In the genomic region with DNA sequence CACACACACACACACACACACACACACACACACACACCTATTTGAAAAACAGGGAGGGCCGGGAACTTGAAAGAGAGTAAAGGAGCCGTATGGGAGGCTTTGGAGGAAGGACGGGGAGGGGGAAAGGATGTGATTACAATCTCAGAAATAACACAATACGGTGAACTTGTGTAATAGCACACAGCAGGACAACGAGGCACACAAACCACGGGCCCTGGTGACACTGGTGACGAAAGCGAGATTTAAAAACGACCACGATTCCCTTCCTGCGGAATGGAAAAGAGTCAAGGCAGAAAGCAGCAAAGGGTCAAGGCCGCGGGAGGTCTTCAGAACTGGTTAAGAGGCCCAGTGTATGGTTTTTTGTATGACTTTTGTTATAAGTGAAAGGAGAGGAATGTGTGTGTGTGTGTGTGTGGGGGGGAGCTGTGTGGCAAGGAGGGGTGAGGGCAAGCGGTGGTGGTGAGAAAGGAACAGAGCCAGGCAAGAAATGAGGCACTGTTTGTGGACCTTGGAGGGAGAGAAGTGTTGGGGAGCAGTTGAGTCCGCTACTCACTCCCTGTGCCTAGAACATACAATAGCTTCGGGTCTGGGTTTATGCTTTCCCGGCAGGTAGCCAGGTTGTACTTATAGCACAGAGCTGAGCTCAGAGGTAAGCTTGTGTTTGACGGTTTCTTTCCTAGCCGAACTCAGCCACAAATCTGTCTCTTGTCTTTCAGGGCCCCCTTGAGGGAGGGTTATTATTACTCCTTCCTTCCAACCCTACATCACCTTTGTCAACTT, we compare ENCODE assay signal across 39 mouse cellular contexts. TPM values are rescaled to one million over a fixed set of nuclear protein-coding genes. Genes with fewer than 3 reads are reported as not detected.
DNase-seq lines count a peak whose midpoint lies in the region; ATAC-seq lines count a peak whose summit lies in the region.
"Had no signal": no experiment of that assay in that cellular context is flagged by ENCODE, and none has a peak within 500 bp of the region (broad histone marks: within the 10 kb centered on the region; RNA-seq: fewer than 3 reads in every experiment).

No protein-coding gene starts in this region.

- H3K4me1 ChIP-seq in forebrain, embryonic 10.5 days, result peaks cover 16% of the 10 kb centered on the region
- no peaks in the 10 kb centered on the region for H3K4me1 ChIP-seq in forebrain, embryonic 15.5 days
- H3K4me1 ChIP-seq: embryonic facial prominence, embryonic 13.5 days; hindbrain, embryonic 15.5 days had no signal

- no peak overlapping the region for H3K4me3 ChIP-seq in forebrain, embryonic 10.5 days
- H3K4me3 ChIP-seq in forebrain, embryonic 15.5 days, result no peak overlapping the region
- H3K4me3 ChIP-seq: embryonic facial prominence, embryonic 10.5 days; embryonic facial prominence, embryonic 13.5 days; erythroblast, embryonic 14.5 days; forebrain, embryonic 13.5 days; hindbrain, embryonic 15.5 days had no signal

- no peak overlapping the region for H3K9ac ChIP-seq in forebrain, embryonic 15.5 days (replicated peaks)
- H3K9ac ChIP-seq: embryonic facial prominence, embryonic 13.5 days; forebrain, embryonic 13.5 days; forebrain, postnatal 0 days; hindbrain, embryonic 15.5 days had no signal

- no peak overlapping the region for H3K4me2 ChIP-seq in forebrain, embryonic 15.5 days (replicated peaks)
- H3K4me2 ChIP-seq: embryonic facial prominence, embryonic 13.5 days; forebrain, embryonic 13.5 days; heart, embryonic 11.5 days; hindbrain, embryonic 15.5 days had no signal

- no peaks in the 10 kb centered on the region for H3K9me3 ChIP-seq in forebrain, embryonic 10.5 days
- H3K9me3 ChIP-seq in forebrain, embryonic 15.5 days, result no peaks in the 10 kb centered on the region
- H3K9me3 ChIP-seq: embryonic facial prominence, embryonic 10.5 days; embryonic facial prominence, embryonic 13.5 days; forebrain, embryonic 13.5 days; G1E; hindbrain, embryonic 15.5 days had no signal

- H3K27me3 ChIP-seq in forebrain, embryonic 10.5 days (ENCODE audit: poor library complexity, severe bottlenecking), result peaks cover 12% of the 10 kb centered on the region
- H3K27me3 ChIP-seq in forebrain, embryonic 15.5 days, result no peaks in the 10 kb centered on the region
- H3K27me3 ChIP-seq: hindbrain, embryonic 15.5 days; Patski had no signal

- peak overlapping the region; percentile 37; the same call in 1 of the 2 replicates for H3K27ac ChIP-seq in forebrain, embryonic 10.5 days
- H3K27ac ChIP-seq in forebrain, embryonic 15.5 days (replicated peaks), result no peak overlapping the region
- H3K27ac ChIP-seq: embryonic facial prominence, embryonic 10.5 days; embryonic facial prominence, embryonic 13.5 days; forebrain, embryonic 13.5 days; hindbrain, embryonic 15.5 days had no signal

- no peak for ATAC-seq in forebrain, embryonic 15.5 days (replicated peaks)
- peak; percentile 86 for ATAC-seq in granulocyte monocyte progenitor cell, adult 5-6 weeks (replicated peaks; ENCODE audit: poor library complexity, severe bottlenecking)
- ATAC-seq: forebrain, embryonic 13.5 days; forebrain, postnatal 0 days had no signal

- no peaks in the 10 kb centered on the region for H3K36me3 ChIP-seq in forebrain, embryonic 10.5 days (replicated peaks)
- no peaks in the 10 kb centered on the region for H3K36me3 ChIP-seq in forebrain, embryonic 15.5 days
- H3K36me3 ChIP-seq: embryonic facial prominence, embryonic 10.5 days; embryonic facial prominence, embryonic 13.5 days; G1E; hindbrain, embryonic 15.5 days had no signal

- no peak for DNase-seq in forebrain, embryonic 10.5 days (ENCODE audit: extremely low spot score, low spot score)
- peak; percentile 13 for DNase-seq in lung, postnatal 36 days
- no peak for DNase-seq in lung, postnatal 4 days
- DNase-seq in 416B (ENCODE audit: low read depth), result peak; percentile 86
- DNase-seq in ovary, postnatal 36 days (ENCODE audit: low spot score), result no peak
- DNase-seq in layer of hippocampus, postnatal 10 days (ENCODE audit: low spot score in 2 of 2), result no peak
- DNase-seq: adrenal gland, adult 2 months; adrenal gland, postnatal 14 days; B cell, adult 2 months; cerebellum, adult 11-12 months; cerebellum, adult 8-10 months; cerebellum, postnatal 10 days; cerebellum, postnatal 36 days; embryo, embryonic 11 days; forebrain, postnatal 0 days; gastrocnemius, postnatal 25 days had no signal

- 72% methylated on average over 19 of the region's 19 CpGs for WGBS in forebrain, embryonic 10.5 days
- 52% methylated on average over 19 of the region's 19 CpGs for WGBS in forebrain, embryonic 15.5 days

RNA-seq across cellular contexts. Expression of a gene that starts 4.2 kb away (rescaled TPM):
- polyA plus RNA-seq in forebrain, embryonic 10.5 days (2016; fragmentation: Nextera tagmentation; extraction: Ambion mirVana), result 40.7 and 40.8 TPM in 2 replicates
- polyA plus RNA-seq in forebrain, embryonic 15.5 days (2015; fragmentation: Nextera tagmentation; extraction: Ambion mirVana), result 45.0 and 45.1 TPM in 2 replicates
- total RNA-seq in granulocyte monocyte progenitor cell, adult 5-6 weeks (2014; fragmentation: Nextera tagmentation), result 27.8 and 31.3 TPM in 2 replicates
- total RNA-seq in granulocyte monocyte progenitor cell, adult 5-6 weeks (2017), result 21.0 and 22.8 TPM in 2 replicates
- total RNA-seq in layer of hippocampus, postnatal 10 days (2021), result 10 to 100 TPM; 40.8 to 40.9 TPM

RNA-seq across cellular contexts. Expression of a gene that starts 5.7 kb away (rescaled TPM):
- 4.4 and 4.6 TPM in 2 replicates for polyA plus RNA-seq in forebrain, embryonic 10.5 days (2016; fragmentation: Nextera tagmentation; extraction: Ambion mirVana)
- polyA plus RNA-seq in forebrain, embryonic 15.5 days (2015; fragmentation: Nextera tagmentation; extraction: Ambion mirVana), result 31.2 and 39.1 TPM in 2 replicates
- not detected in 2 replicates for total RNA-seq in granulocyte monocyte progenitor cell, adult 5-6 weeks (2014; fragmentation: Nextera tagmentation)
- total RNA-seq in granulocyte monocyte progenitor cell, adult 5-6 weeks (2017), result not detected in 2 replicates
- total RNA-seq in layer of hippocampus, postnatal 10 days (2021), result 10 to 100 TPM; 31.3 to 32.1 TPM
- total RNA-seq: G1E; gastrocnemius, adult 8-10 months; gastrocnemius, postnatal 25 days had no signal
- polyA plus RNA-seq: erythroblast, embryonic 14.5 days; G1E; Patski had no signal

RNA-seq across cellular contexts. Expression of a gene that starts 34.1 kb away (rescaled TPM):
- not detected in 2 replicates for polyA plus RNA-seq in forebrain, embryonic 10.5 days (2016; fragmentation: Nextera tagmentation; extraction: Ambion mirVana)
- polyA plus RNA-seq in forebrain, embryonic 15.5 days (2015; fragmentation: Nextera tagmentation; extraction: Ambion mirVana), result not detected in 2 replicates
- total RNA-seq in granulocyte monocyte progenitor cell, adult 5-6 weeks (2014; fragmentation: Nextera tagmentation), result not detected in 2 replicates
- total RNA-seq in granulocyte monocyte progenitor cell, adult 5-6 weeks (2017), result not detected in 2 replicates
- total RNA-seq in layer of hippocampus, postnatal 10 days (2021), result not detected
- total RNA-seq: adrenal gland, adult 2 months; adrenal gland, postnatal 14 days; adrenal gland, postnatal 4 days; CH12.LX; forebrain, postnatal 0 days; G1E; gastrocnemius, adult 8-10 months; gastrocnemius, postnatal 25 days; heart, adult 8-10 months; heart, postnatal 25 days had no signal
- polyA plus RNA-seq: adrenal gland, adult 2 months; brain, embryonic 14.5 days; embryonic facial prominence, embryonic 10.5 days; embryonic facial prominence, embryonic 13.5 days; erythroblast, embryonic 14.5 days; forebrain, embryonic 13.5 days; forebrain, postnatal 0 days; G1E; gonadal fat pad, adult 2 months; heart, embryonic 11.5 days; heart, embryonic 14.5 days; heart, postnatal 0 days; hindbrain, embryonic 11.5 days; hindbrain, embryonic 15.5 days; intestine, embryonic 14.5 days; Patski had no signal

RNA-seq across cellular contexts. Expression of a gene that starts 59.6 kb away (rescaled TPM):
- polyA plus RNA-seq in forebrain, embryonic 10.5 days (2016; fragmentation: Nextera tagmentation; extraction: Ambion mirVana), result not detected in 2 replicates
- polyA plus RNA-seq in forebrain, embryonic 15.5 days (2015; fragmentation: Nextera tagmentation; extraction: Ambion mirVana), result not detected in 2 replicates
- not detected in 2 replicates for total RNA-seq in granulocyte monocyte progenitor cell, adult 5-6 weeks (2014; fragmentation: Nextera tagmentation)
- total RNA-seq in granulocyte monocyte progenitor cell, adult 5-6 weeks (2017), result not detected in 2 replicates
- total RNA-seq in layer of hippocampus, postnatal 10 days (2021), result under 1 TPM in 1 of 2 experiments, not detected in 1; 0.18 TPM
- total RNA-seq: adrenal gland, adult 2 months; adrenal gland, postnatal 14 days; adrenal gland, postnatal 4 days; CH12.LX; gastrocnemius, adult 8-10 months; gastrocnemius, postnatal 25 days; heart, adult 8-10 months; heart, postnatal 25 days had no signal
- polyA plus RNA-seq: adrenal gland, adult 2 months; brain, embryonic 14.5 days; cortical plate, adult 2 months; embryonic facial prominence, embryonic 10.5 days; embryonic facial prominence, embryonic 13.5 days; erythroblast, embryonic 14.5 days; forebrain, embryonic 13.5 days; frontal cortex, adult 2 months; G1E; gonadal fat pad, adult 2 months; heart, embryonic 11.5 days; heart, embryonic 14.5 days; heart, postnatal 0 days; hindbrain, embryonic 11.5 days; hindbrain, embryonic 15.5 days; intestine, embryonic 14.5 days; Patski had no signal

RNA-seq across cellular contexts. Expression of a gene that starts 59.6 kb away (rescaled TPM):
- polyA plus RNA-seq in forebrain, embryonic 10.5 days (2016; fragmentation: Nextera tagmentation; extraction: Ambion mirVana), result not detected in 2 replicates
- polyA plus RNA-seq in forebrain, embryonic 15.5 days (2015; fragmentation: Nextera tagmentation; extraction: Ambion mirVana), result not detected in 2 replicates
- not detected in 2 replicates for total RNA-seq in granulocyte monocyte progenitor cell, adult 5-6 weeks (2014; fragmentation: Nextera tagmentation)
- total RNA-seq in granulocyte monocyte progenitor cell, adult 5-6 weeks (2017), result not detected in 2 replicates
- total RNA-seq in layer of hippocampus, postnatal 10 days (2021), result under 1 TPM; 0.69 to 0.71 TPM
- total RNA-seq: adrenal gland, adult 2 months; adrenal gland, postnatal 14 days; adrenal gland, postnatal 4 days; CH12.LX; G1E; gastrocnemius, adult 8-10 months; gastrocnemius, postnatal 25 days; heart, adult 8-10 months; heart, postnatal 25 days had no signal
- polyA plus RNA-seq: adrenal gland, adult 2 months; brain, embryonic 14.5 days; embryonic facial prominence, embryonic 10.5 days; embryonic facial prominence, embryonic 13.5 days; erythroblast, embryonic 14.5 days; forebrain, embryonic 13.5 days; G1E; gonadal fat pad, adult 2 months; heart, embryonic 11.5 days; heart, embryonic 14.5 days; heart, postnatal 0 days; hindbrain, embryonic 11.5 days; intestine, embryonic 14.5 days; Patski had no signal

Comparison
In these comparisons a context has a peak if more than half of its experiments do, and no peak if none do; other contexts are left out.
1. DNase-seq: peak in lung, postnatal 36 days (single experiment) and 416B (single experiment); none in forebrain, embryonic 10.5 days (single experiment), lung, postnatal 4 days (0 of 2), ovary, postnatal 36 days (single experiment) and layer of hippocampus, postnatal 10 days (0 of 2).
2. RNA of a gene that starts 5.7 kb away (total RNA-seq): 31.3 to 32.1 TPM in layer of hippocampus, postnatal 10 days; not detected in granulocyte monocyte progenitor cell, adult 5-6 weeks; every median in the first group is over 10 times any median in the second.